Mouse (Mus musculus): ENCODE data around the gene Arrb2. TPM values are rescaled to one million over a fixed set of nuclear protein-coding genes. Genes with fewer than 3 reads are reported as not detected.
A peak's percentile ranks its signal among the peaks of the same experiment; 100 is the strongest.

Arrb2 gene
- polyA plus RNA-seq, 1 experiment from 2014 or later: 35.9 TPM

DNA sequence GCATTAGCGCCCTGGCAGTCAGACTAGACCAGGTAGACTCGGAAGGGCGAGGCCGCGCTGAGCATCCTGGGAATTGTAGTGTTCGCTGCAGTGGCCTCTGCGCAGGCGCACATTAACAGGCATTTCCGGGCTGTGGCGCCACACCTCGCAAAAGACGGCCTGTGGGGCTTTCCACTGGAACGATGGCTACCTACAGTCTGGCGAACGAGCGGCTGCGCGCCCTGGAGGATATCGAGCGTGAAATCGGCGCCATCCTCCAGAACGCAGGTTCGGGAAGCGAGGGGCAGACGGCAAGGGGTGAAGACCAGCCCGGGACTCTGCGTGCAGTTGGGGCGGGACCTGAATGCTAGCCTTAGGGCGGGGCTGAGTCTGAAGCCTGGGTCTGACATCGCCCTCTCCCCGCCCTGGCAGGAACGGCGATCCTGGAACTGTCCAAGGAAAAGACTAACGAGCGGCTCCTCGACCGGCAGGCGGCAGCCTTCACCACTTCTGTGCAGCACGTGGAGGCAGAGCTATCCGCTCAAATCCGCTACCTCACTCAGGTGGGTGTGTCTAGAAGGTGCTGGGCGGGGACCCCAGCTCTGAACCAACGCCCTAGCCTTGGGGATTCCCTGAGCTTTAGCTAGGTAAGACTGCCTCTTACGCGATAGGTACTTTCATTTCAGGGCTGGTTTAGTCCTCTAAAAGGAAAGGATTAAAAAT, 19.5 kb downstream of the Arrb2 start, which contains the start of gene Med11:
Gene Med11, plus strand, starts transcription at position 123 of the 702 bp plus-strand sequence.
- Histone ChIP-seq H3K9ac (ENCODE audit: low read depth, low read length) (peak within 1 kb of the TSS; percentile 76), H3K4me3 (ENCODE audit: low read depth, low read length) (peak within 1 kb of the TSS; percentile 67), H3K4me2 (peak within 1 kb of the TSS; percentile 82), H3K36me3 (ENCODE audit: control insufficient read depth, insufficient read depth, low read length) (0 out of 2 replicates have a peak, but pooled peaks cover 2% of the 10 kb centered on the region), H3K4me1 (replicated peaks; ENCODE audit: control insufficient read depth, insufficient read depth, low read length) (peaks cover 12% of the 10 kb centered on the region; the same call in 1 of the 2 replicates), H3K27me3 (replicated peaks; ENCODE audit: control insufficient read depth, insufficient read depth, low read length) (no peaks in the 10 kb centered on the region), H3K27ac (ENCODE audit: low read depth, low read length) (peak within 1 kb of the TSS; percentile 82), H3K9me3 (ENCODE audit: control insufficient read depth, low read length) (no peaks in the 10 kb centered on the region)
- DNase-seq (ENCODE audit: low spot score) (peak; percentile 98), ATAC-seq (replicated peaks; ENCODE audit: low FRiP score) (peak; percentile 98)
- under 1% methylated on average over 46 of the region's 46 CpGs for WGBS

DNA sequence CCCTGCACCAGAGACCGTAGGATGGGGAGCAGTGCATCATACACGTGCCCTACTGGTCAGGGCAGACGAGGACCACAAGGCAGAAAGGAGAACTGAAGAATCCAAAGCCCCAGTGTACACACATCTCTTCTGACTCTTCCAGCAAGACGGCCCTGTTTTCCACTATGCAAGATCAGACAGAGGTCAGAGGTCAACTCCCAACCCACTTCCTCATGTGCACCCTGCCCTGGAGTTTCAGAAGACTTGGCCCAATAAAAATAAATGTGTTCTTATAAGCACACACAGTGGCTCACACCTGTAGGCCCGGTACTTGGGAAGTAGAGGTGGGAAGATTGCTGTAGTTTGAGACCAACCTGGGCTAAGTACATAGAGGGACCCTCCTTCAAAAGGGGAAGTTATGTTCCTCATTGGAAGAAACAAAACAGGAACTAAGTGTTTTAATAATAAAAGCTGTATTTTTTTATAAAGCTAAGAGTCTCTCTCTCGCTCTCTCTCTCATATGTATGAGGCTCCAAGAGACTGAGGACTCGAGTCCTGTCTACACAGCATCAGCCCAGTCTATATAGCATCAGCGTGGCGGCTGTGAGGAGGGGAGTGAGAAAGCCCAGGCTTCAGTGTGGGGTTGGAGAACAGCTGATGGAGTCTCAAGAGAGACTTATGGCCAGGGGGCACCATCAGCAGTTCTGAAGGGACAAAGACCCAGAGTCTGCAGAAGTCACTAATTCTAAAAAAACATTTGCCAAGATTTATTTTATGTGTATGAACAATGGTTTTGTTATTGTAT, 21.0 kb downstream of the Arrb2 start:
- Histone ChIP-seq H3K4me1 (replicated peaks; ENCODE audit: control insufficient read depth, insufficient read depth, low read length) (peaks cover 12% of the 10 kb centered on the region; the same call in 1 of the 2 replicates), H3K4me2 (no peak overlapping the region), H3K9me3 (ENCODE audit: control insufficient read depth, low read length) (no peaks in the 10 kb centered on the region), H3K9ac (ENCODE audit: low read depth, low read length) (no peak overlapping the region), H3K36me3 (ENCODE audit: control insufficient read depth, insufficient read depth, low read length) (0 out of 2 replicates have a peak, but pooled peaks cover 2% of the 10 kb centered on the region), H3K27ac (ENCODE audit: low read depth, low read length) (no peak overlapping the region), H3K4me3 (ENCODE audit: low read depth, low read length) (no peak overlapping the region), H3K27me3 (replicated peaks; ENCODE audit: control insufficient read depth, insufficient read depth, low read length) (peaks cover 1% of the 10 kb centered on the region)
- no peak for ATAC-seq (replicated peaks; ENCODE audit: low FRiP score)
- no peak for DNase-seq (ENCODE audit: low spot score)
- 80% methylated on average over 9 of the region's 9 CpGs for WGBS

DNA sequence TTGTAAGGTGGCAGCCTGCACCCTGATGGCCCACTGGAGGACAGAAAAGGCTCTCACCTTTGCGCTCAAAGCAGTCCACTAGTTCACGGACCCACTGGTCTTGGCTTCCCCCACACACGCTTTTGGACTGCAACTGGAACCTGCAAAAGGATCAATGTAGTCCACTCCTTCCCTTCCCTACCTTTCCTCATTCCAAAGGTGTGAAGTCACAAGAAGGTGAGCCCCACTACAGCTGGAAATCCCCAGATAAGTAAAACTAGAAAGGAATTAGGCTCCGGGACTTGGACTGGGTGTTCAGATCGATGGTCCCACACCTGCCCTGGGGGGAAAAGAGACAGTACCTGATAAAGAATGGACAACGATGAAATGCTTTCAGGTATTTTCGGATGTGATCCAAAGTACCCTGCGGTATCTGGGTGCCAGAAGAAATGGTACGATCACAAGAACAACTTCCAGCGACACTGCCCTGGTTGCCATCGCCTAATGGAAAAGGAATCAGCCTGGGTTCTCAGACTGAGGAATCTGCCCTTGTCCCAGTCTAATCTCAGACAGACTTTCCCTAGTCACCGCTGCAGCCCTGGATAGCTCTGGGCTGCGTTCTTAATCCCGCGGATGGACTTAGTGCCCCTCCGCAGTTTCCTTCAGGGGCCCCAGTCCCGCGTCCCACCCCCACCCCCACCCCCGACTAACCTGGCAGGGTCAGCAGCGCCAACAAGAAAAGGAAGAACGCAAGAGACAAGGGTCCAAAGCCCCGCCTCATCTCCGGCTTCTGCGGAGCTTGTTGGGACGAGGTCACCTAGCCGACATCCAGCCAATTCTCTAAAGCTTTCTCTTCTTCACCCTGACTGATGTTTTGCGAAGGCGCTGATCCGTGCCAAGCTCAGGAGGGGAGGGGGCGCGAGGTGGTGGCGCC, 26.5 kb downstream of the Arrb2 start, which contains the start of gene Zmynd15:
Gene Zmynd15, plus strand, starts transcription at position 746 of the 913 bp plus-strand sequence.
- Histone ChIP-seq H3K4me2 (peak within 1 kb of the TSS; percentile 69), H3K9me3 (ENCODE audit: control insufficient read depth, low read length) (no peaks in the 10 kb centered on the region; the same call in 1 of the 2 replicates), H3K36me3 (ENCODE audit: control insufficient read depth, insufficient read depth, low read length) (no peaks in the 10 kb centered on the region), H3K27ac (ENCODE audit: low read depth, low read length) (no peak within 1 kb of the TSS), H3K4me1 (replicated peaks; ENCODE audit: control insufficient read depth, insufficient read depth, low read length) (peaks cover 2% of the 10 kb centered on the region; the same call in 1 of the 2 replicates), H3K4me3 (ENCODE audit: low read depth, low read length) (peak within 1 kb of the TSS; percentile 47), H3K9ac (ENCODE audit: low read depth, low read length) (peak within 1 kb of the TSS; percentile 17; the same call in 1 of the 2 replicates), H3K27me3 (replicated peaks; ENCODE audit: control insufficient read depth, insufficient read depth, low read length) (peaks cover 46% of the 10 kb centered on the region)
- no peak for ATAC-seq (replicated peaks; ENCODE audit: low FRiP score)
- WGBS: 18% methylated on average over 32 of the region's 32 CpGs
- no peak for DNase-seq (ENCODE audit: low spot score)

DNA sequence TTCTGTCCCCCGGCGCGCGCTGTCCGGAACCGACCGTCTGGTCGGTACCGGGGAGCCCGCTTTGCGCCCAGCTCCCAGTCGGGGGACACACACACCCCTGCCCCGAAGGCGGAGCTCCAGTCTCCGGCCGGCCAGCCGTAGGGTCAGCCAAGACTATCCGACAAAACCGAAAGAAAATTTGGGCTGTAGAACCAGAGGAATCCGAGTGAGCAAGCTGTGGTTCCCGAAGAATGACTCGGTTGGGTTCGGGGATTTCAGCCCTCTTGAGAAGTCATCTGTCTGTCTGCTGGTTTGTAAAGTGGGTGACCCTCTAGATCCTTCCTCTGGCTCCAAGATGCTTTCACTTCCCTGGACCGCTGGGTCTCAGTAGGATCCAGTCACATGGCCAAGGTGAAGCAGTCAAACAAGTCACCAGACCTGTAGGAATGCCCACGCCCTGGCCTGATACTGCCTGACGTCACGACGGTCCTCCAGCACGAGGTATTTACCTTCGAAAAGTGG, 27.2 kb downstream of the Arrb2 start, which contains the start of gene Cxcl16:
Gene Cxcl16, minus strand, starts transcription at position 384 of the 501 bp plus-strand sequence.
- Histone ChIP-seq H3K9ac (ENCODE audit: low read depth, low read length) (peak within 1 kb of the TSS; percentile 17; the same call in 1 of the 2 replicates), H3K4me2 (peak within 1 kb of the TSS; percentile 69), H3K27ac (ENCODE audit: low read depth, low read length) (no peak within 1 kb of the TSS), H3K9me3 (ENCODE audit: control insufficient read depth, low read length) (no peaks in the 10 kb centered on the region; the same call in 1 of the 2 replicates), H3K4me3 (ENCODE audit: low read depth, low read length) (peak within 1 kb of the TSS; percentile 47), H3K27me3 (replicated peaks; ENCODE audit: control insufficient read depth, insufficient read depth, low read length) (peaks cover 54% of the 10 kb centered on the region), H3K36me3 (ENCODE audit: control insufficient read depth, insufficient read depth, low read length) (no peaks in the 10 kb centered on the region), H3K4me1 (replicated peaks; ENCODE audit: control insufficient read depth, insufficient read depth, low read length) (peaks cover 2% of the 10 kb centered on the region; the same call in 1 of the 2 replicates)
- no peak for ATAC-seq (replicated peaks; ENCODE audit: low FRiP score)
- DNase-seq (ENCODE audit: low spot score): no peak
- 2% methylated on average over 30 of the region's 30 CpGs for WGBS

DNA sequence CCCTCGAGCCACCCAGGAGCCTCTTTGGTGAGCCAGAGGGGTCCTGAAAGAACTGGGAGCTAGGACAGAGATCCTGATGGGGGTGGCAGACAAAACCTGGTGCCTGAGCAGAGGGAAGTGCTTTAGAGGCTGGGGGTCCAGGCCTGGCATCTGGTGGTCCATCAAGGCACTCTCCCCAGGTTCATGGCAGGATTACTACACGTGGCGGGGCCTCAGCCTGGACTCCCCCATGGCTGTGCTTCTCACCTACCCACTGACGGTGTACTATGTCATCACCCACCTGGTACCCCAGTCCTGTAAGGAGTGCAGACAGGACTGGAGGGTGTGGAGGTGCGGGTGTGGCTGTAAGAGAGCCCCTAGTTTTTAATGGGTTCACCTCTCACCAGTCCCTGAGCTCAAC, 31.5 kb downstream of the Arrb2 start:
- H3K9ac ChIP-seq (ENCODE audit: low read depth, low read length): no peak overlapping the region
- 76% methylated on average over 5 of the region's 5 CpGs for WGBS
- H3K9me3 ChIP-seq (ENCODE audit: control insufficient read depth, low read length): no peaks in the 10 kb centered on the region; the same call in 1 of the 2 replicates
- peaks cover 2% of the 10 kb centered on the region; the same call in 1 of the 2 replicates for H3K4me1 ChIP-seq (replicated peaks; ENCODE audit: control insufficient read depth, insufficient read depth, low read length)
- DNase-seq (ENCODE audit: low spot score) (no peak), ATAC-seq (replicated peaks; ENCODE audit: low FRiP score) (no peak)
- no peak overlapping the region for H3K4me2 ChIP-seq
- no peak overlapping the region for H3K27ac ChIP-seq (ENCODE audit: low read depth, low read length)
- H3K4me3 ChIP-seq (ENCODE audit: low read depth, low read length): no peak overlapping the region
- peaks cover 67% of the 10 kb centered on the region for H3K27me3 ChIP-seq (replicated peaks; ENCODE audit: control insufficient read depth, insufficient read depth, low read length)
- no peaks in the 10 kb centered on the region for H3K36me3 ChIP-seq (ENCODE audit: control insufficient read depth, insufficient read depth, low read length)

DNA sequence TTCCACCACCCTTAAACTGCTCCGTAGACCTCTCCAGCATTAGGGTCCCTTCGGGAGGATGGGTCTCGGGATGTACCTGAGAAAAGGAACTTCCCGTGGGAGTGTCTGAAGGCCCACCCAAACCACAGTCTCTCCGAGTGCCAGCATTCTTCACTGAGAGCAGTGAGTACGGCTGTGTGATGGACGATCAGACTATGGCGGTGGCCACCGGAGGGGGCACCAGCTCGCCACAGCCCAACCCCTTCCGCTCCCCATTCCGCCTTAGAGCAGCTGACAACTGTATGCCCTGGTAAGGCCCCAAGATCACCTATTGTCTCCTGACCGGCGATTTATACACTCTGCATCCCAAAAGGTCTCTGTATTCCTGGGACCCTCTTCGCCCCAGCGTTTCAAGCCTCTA, 32.8 kb downstream of the Arrb2 start:
- no peaks in the 10 kb centered on the region for H3K4me1 ChIP-seq (replicated peaks; ENCODE audit: control insufficient read depth, insufficient read depth, low read length)
- H3K9me3 ChIP-seq (ENCODE audit: control insufficient read depth, low read length): no peaks in the 10 kb centered on the region; the same call in 1 of the 2 replicates
- no peak for DNase-seq (ENCODE audit: low spot score)
- peaks cover 55% of the 10 kb centered on the region for H3K27me3 ChIP-seq (replicated peaks; ENCODE audit: control insufficient read depth, insufficient read depth, low read length)
- no peaks in the 10 kb centered on the region for H3K36me3 ChIP-seq (ENCODE audit: control insufficient read depth, insufficient read depth, low read length)
- no peak for ATAC-seq (replicated peaks; ENCODE audit: low FRiP score)
- WGBS: 25% methylated on average over 16 of the region's 16 CpGs
- no peak overlapping the region for H3K4me3 ChIP-seq (ENCODE audit: low read depth, low read length)
- H3K27ac ChIP-seq (ENCODE audit: low read depth, low read length): no peak overlapping the region
- H3K9ac ChIP-seq (ENCODE audit: low read depth, low read length): no peak overlapping the region
- peak overlapping the region; percentile 44 for H3K4me2 ChIP-seq

DNA sequence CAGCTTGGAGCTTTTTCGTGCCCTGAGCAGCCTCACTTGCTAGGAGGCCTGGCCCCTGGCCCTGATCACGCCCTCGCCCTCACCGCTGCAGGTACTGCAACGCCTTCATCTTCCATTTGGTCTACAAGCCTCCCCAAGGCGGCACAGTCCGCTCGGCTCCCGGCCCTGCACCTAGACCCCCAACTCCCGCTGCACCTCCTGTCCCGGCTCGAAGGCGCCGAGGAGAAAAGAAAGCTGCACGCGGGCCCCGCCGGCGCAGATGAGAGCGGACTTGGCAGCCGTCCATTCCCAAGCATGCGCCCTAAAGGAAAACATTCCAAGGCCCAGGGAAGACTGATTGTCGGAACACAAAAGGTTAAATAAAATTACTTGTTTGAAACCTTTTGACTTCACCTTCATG, 33.4 kb downstream of the Arrb2 start:
- Histone ChIP-seq H3K27me3 (replicated peaks; ENCODE audit: control insufficient read depth, insufficient read depth, low read length) (peaks cover 48% of the 10 kb centered on the region), H3K4me3 (ENCODE audit: low read depth, low read length) (peak overlapping the region; percentile 14; the same call in 1 of the 2 replicates), H3K27ac (ENCODE audit: low read depth, low read length) (no peak overlapping the region), H3K36me3 (ENCODE audit: control insufficient read depth, insufficient read depth, low read length) (no peaks in the 10 kb centered on the region), H3K4me1 (replicated peaks; ENCODE audit: control insufficient read depth, insufficient read depth, low read length) (no peaks in the 10 kb centered on the region), H3K9ac (ENCODE audit: low read depth, low read length) (no peak overlapping the region), H3K4me2 (peak overlapping the region; percentile 44), H3K9me3 (ENCODE audit: control insufficient read depth, low read length) (no peaks in the 10 kb centered on the region; the same call in 1 of the 2 replicates)
- WGBS: 33% methylated on average over 23 of the region's 23 CpGs
- DNase-seq (ENCODE audit: low spot score) (no peak), ATAC-seq (replicated peaks; ENCODE audit: low FRiP score) (no peak)

Data from liver, embryonic 11.5 days (tissue).